Mouse (Mus musculus) G1E (cell line): Measurements from ENCODE around the gene Tubg2.

Experiments
- CTCF ChIP-seq: IDR thresholded peaks from 2 replicates; pipeline ENCODE4 v1.5.1; 2012; ENCODE audit warnings: low read depth, low read length, inconsistent platforms, mixed read lengths
- TAL1 ChIP-seq: conservative IDR thresholded peaks from 2 replicates; pipeline ENCODE4 v1.6.1; 2012; ENCODE audit warnings: low read depth, low read length, inconsistent platforms, mixed read lengths

DNA sequence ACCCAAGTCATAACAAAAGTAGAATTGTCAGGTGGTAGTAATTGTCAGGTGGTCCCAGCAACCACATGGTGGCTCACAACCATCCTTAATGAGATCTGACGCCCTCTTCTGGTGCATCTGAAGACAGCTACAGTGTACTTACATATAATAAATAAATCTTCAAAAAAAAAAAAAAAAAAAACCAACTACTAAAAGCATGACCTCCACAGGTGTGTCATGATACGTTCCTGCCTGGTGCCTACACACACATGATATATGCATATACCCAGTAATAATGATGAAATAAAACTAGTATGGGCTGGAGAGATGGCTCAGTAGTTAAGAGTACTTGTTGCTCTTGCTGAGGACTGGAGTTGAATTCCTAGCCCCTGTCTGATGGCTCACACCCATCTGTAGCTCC is 4.6 kb upstream of the Tubg2 start:
- TF ChIP-seq CTCF (no peak), TAL1 (no peak)
